Mouse (Mus musculus) forebrain, postnatal 0 days (tissue): ENCODE data around the gene Tcf7l1. TPM values are rescaled to one million over a fixed set of nuclear protein-coding genes. Genes with fewer than 3 reads are reported as not detected.

ENCODE experiments used
- ATAC-seq: fragments of 200-750 bp; cut with Nextera tagmentation; 2 replicates; pipeline ENCODE4 v1.8.0; 2017; ENCODE audit warnings: mild to moderate bottlenecking, moderate library complexity
- DNase-seq: peaks from one replicate; pipeline ENCODE4 v3.0.0-alpha.2; 2015
- H3K27ac ChIP-seq: fragments of 300-500 bp; sonication (generic); 2 replicates; pipeline ENCODE4 v1.5.1; 2014; ENCODE audit warnings: low read depth, mild to moderate bottlenecking, antibody characterized with exemption, low read length, moderate library complexity, mixed read lengths
- H3K27me3 ChIP-seq: fragments of 300-500 bp; sonication (generic); 2 replicates; pipeline ENCODE4 v1.6.1; 2014; ENCODE audit warnings: mild to moderate bottlenecking, low read length, mixed read lengths; ENCODE audit not compliant: insufficient read depth
- H3K36me3 ChIP-seq: fragments of 300-500 bp; sonication (generic); 2 replicates; pipeline ENCODE4 v1.6.1; 2014; ENCODE audit warnings: mild to moderate bottlenecking, moderate library complexity; ENCODE audit not compliant: insufficient read depth
- H3K4me1 ChIP-seq: fragments of 300-500 bp; sonication (generic); 2 replicates; pipeline ENCODE4 v1.6.1; 2014; ENCODE audit warnings: antibody characterized with exemption; ENCODE audit not compliant: insufficient read depth
- H3K4me2 ChIP-seq: fragments of 300-500 bp; sonication (generic); 2 replicates; pipeline ENCODE4 v1.6.1; 2014; ENCODE audit warnings: low read depth, mild to moderate bottlenecking, moderate library complexity
- H3K4me3 ChIP-seq: fragments of 300-500 bp; sonication (generic); 2 replicates; pipeline ENCODE4 v1.5.1; 2014; ENCODE audit warnings: low read depth, low read length, mixed read lengths
- H3K9ac ChIP-seq: fragments of 300-500 bp; sonication (generic); 2 replicates; pipeline ENCODE4 v1.6.1; 2014; ENCODE audit warnings: mild to moderate bottlenecking
- H3K9me3 ChIP-seq: fragments of 300-500 bp; sonication (generic); 2 replicates; pipeline ENCODE4 v1.6.1; 2016; ENCODE audit warnings: low read length
- CTCF ChIP-seq: sonication (generic); IDR thresholded peaks from 2 replicates; pipeline ENCODE4 v1.5.1; 2016; ENCODE audit warnings: antibody characterized with exemption, control low read depth, low read depth
- whole genome bisulfite sequencing: fragments of 180-500 bp; shearing (Covaris S2); extraction: QIAGEN DNeasy Blood & Tissue Kit; methylation state at CpG from one replicate; pipeline ENCODE4 v1.1.7; 2014; 5-methylcytosine and 5-hydroxymethylcytosine counted together
- polyA plus RNA-seq: library from polyadenylated mRNA; unstranded; fragments of >200 nt; fragmentation: Nextera tagmentation; extraction: Ambion mirVana; gene quantifications from 2 replicates; pipeline ENCODE4 v1.2.1, GENCODE M21; 2015
- total RNA-seq: library from RNA; depleted of rRNA; stranded (reverse); fragments of >200 nt; gene quantifications from 2 replicates; pipeline ENCODE4 v1.2.3, GENCODE M21; 2014; rRNA removed

Gene Tcf7l1
- total and polyA plus RNA-seq, 2 experiments from 2014 or later = 1.1 to 4.5 TPM

DNA sequence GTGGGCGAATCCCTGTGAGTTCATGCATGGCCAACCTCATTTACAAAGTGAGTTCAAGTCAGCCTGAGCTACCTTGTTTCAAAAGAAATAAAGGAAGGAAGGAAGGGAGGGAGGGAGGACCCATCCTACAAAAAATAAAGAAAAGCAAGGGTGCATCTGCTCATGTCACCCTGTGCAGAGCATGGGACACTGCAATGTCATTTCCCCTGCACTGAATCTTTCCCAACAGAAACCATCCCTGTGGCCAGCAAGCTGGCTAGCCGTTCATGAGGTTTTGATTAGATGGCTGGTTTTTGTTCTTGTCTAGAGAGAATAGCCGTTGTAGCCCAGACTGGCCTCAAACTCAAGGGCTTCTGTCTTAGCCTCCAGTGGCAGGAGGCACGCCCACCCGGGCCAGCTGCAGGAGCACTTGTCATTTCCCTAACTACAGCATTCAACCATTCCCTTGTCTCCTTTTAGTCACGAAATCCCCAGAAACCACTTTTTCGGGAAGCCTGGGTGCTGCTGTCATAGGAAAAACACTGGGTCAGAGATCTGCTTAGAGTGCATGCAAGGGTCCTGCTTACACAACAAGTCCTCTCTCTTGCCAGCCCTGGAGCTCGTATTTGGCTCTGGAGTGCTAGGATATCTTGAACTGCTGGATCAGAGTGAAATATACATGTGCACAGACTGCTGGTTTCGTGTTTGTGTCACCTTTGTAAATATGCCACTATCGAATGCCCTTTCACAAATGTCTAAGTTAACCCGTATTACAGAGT lies 207.2 kb downstream of the Tcf7l1 start:
- no peaks in the 10 kb centered on the region for H3K4me1 ChIP-seq
- H3K9me3 ChIP-seq = no peaks in the 10 kb centered on the region
- H3K36me3 ChIP-seq = peaks cover 24% of the 10 kb centered on the region
- no peaks in the 10 kb centered on the region for H3K27me3 ChIP-seq
- no peak overlapping the region for H3K9ac ChIP-seq
- WGBS = 71% methylated on average over 11 of the region's 11 CpGs
- DNase-seq (no peak), ATAC-seq (no peak)
- H3K4me2 ChIP-seq = no peak overlapping the region
- H3K27ac ChIP-seq = no peak overlapping the region
- TF ChIP-seq CTCF = no peak
- H3K4me3 ChIP-seq = no peak overlapping the region

Other genes with a start within 250 kb of the Tcf7l1 start
- gene Capg, start 244.9 kb downstream of the Tcf7l1 start, total RNA-seq = 6.7 and 8.9 TPM in 2 replicates
- 7.1 and 7.6 TPM in 2 replicates for gene Capg, start 244.9 kb downstream of the Tcf7l1 start, polyA plus RNA-seq
- 12.8 and 13.1 TPM in 2 replicates for gene Elmod3, start 190.8 kb downstream of the Tcf7l1 start, total RNA-seq
- 16.5 and 18.3 TPM in 2 replicates for gene Elmod3, start 190.8 kb downstream of the Tcf7l1 start, polyA plus RNA-seq
- 3.2 and 7.5 TPM in 2 replicates for gene Retsat, start 190.8 kb downstream of the Tcf7l1 start, total RNA-seq
- 6.2 and 7.2 TPM in 2 replicates for gene Retsat, start 190.8 kb downstream of the Tcf7l1 start, polyA plus RNA-seq
- 24.3 and 30.9 TPM in 2 replicates for gene Tgoln1, start 172.3 kb downstream of the Tcf7l1 start, total RNA-seq
- 22.0 and 29.0 TPM in 2 replicates for gene Tgoln1, start 172.3 kb downstream of the Tcf7l1 start, polyA plus RNA-seq
- 80.5 and 87.7 TPM in 2 replicates for gene Kcmf1, start 110.7 kb upstream of the Tcf7l1 start, total RNA-seq
- 46.4 and 50.1 TPM in 2 replicates for gene Kcmf1, start 110.7 kb upstream of the Tcf7l1 start, polyA plus RNA-seq
- gene Tmsb10, start 169.5 kb upstream of the Tcf7l1 start, total RNA-seq = 862 and 4,132 TPM in 2 replicates
- gene Tmsb10, start 169.5 kb upstream of the Tcf7l1 start, polyA plus RNA-seq = 5,770 and 6,801 TPM in 2 replicates